Mouse (Mus musculus) inflammation-experienced regulatory T-cells, adult 6 months (primary cell): ENCODE results near the gene Olfr645. TPM values are rescaled to one million over a fixed set of nuclear protein-coding genes. Genes with fewer than 3 reads are reported as not detected.

ENCODE experiments used
- ATAC-seq: one replicate; pipeline ENCODE4 v1.8.0; 2017
- polyA plus RNA-seq, 3 experiments: library from polyadenylated mRNA; unstranded; fragments of 100-300 nt; shearing (Covaris generic); gene quantifications; one replicate each; pipeline ENCODE4 v1.2.1; 2017

Olfr645 gene
- not detected for polyA plus RNA-seq

GRCm38 (mm10) chr7:104085365-104085764 is at the start of gene Olfr645:
Olfr645 (minus strand) TSS chr7:104085465.
- ATAC-seq, result no peak

GRCm38 (mm10) chr7:104129726-104130125 is 44.5 kb upstream of the Olfr645 start, which contains the start of gene Ubqln5:
Ubqln5 (minus strand) TSS chr7:104129826.
- ATAC-seq, result no peak

- ATAC-seq, result no peak
Measured at GRCm38 (mm10) chr7:104104757-104104972, 19.4 kb upstream of the Olfr645 start, which contains the start of gene Olfr646. Olfr646 (plus strand) TSS chr7:104104873.

DNA sequence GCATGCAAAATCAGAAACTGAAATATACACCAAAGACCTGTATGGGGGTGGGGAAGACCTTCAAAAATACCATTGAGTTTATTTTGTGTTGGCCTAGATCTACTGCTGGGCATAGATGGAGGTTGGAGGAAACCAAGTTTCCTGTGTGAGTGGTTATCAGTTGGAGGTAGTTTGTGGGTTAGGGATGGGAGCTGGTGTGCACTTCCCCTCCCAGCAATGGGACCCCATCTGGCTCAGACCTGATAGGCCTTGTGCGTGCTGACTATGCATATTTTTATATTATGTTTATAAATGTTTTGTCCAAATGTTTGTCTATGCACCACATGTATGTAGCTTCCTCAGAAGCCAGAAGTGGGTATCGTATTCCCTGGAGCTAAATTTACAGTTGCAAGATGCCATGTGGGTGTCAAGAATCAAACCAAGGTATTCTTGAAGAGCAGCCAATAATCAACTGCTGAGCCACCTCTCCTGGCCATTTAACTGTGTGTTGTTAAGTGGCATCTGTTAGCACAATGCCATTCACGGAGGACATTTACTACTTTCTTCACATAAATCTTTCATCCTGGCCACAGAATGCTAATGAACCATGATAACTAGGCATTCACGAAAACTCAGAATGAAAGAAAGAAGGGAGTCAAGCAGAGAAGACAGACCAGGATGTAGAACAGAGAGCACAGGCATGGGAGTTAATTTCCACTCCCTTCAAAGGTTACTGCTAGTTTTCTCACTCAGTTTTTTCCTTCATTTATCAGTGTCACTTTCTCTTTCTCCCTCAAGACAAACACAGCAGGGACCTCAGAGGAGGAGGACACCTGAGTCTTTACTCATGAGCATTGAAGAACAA is 18.9 kb upstream of the Olfr645 start:
- ATAC-seq, result no peak

DNA sequence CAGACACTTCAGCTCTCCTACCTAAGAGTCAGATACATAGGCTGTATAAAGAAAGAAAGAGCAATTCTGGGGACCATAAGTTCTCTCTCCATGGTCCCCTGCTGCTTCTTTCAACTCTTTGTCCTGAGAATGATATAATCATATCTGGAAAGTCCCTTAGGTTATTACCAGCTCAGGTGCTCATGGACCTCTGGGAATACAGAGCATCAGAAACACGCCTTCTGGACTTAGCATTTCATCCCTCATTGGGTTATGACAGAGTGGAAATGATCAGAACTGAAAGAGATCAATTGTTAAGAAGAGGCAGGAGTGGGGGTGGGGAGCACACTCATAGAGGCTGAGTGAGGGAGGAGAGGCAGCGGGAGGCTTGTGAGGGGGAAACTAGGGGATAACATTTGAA is 13.5 kb downstream of the Olfr645 start, which contains the start of gene Olfr644:
Olfr644 (minus strand) TSS at position 101 of the 400 bp plus-strand sequence.
- no peak for ATAC-seq

DNA sequence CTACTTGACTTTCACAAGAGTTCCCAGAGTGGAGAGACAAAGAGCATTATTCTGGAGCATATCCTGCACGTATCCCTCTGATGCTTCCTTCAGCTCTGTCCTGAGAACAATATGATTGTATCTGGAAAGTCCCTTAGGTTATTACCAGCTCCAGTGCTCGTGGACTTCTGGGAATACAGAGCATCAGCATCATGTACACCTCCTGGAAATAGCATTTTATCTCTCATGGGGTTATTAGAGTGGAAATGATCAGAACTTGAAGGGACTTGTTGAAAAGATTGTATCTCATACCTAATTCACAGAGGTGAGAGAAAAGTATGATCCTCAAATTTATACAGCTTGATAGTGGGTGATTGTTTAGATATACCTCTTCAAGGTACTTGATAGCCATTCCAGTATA is 23.9 kb downstream of the Olfr645 start, which contains the start of gene 4930516K23Rik:
4930516K23Rik (minus strand) TSS at position 101 of the 400 bp plus-strand sequence.
- ATAC-seq, result no peak

DNA sequence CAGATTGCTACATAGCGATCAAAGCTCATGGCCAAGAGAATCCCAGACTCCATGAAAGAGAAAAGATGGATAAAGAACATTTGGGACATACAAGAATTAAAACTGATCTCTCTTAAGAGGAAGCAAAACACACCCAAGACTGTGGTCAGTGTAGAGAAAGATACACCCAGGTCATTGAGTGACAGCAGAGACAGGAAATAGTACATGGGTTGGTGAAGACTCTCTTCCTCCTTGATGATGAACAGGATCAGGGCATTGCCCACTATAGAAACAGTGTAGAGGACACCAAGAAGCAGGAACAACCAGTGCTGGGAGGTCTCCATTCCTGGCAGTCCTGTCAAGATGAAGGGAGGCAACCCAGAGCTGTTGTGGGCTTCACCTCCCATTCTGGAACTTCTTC is 26.1 kb downstream of the Olfr645 start:
- no peak for ATAC-seq

DNA sequence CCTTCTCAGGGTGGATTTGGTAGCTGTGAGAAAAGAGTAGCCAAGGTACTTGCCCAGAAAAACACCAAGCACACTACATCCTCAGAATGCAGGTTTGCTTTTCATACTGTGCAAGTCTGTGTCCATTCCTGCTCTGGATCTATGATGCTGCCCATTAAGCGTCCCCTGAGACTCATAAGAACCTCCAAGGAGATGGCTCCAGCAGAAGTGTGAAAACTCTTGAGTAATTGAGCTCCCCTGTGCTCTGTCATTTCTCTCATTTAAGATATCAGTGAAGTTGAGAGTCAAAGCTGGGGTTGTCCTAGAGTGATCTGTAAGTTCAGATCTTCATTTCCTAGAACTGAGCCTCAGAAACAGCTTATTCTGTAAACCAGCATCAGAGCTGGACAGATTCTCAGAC is 32.7 kb downstream of the Olfr645 start, which contains the start of gene Olfr642:
Olfr642 (minus strand) TSS at position 101 of the 400 bp plus-strand sequence.
- no peak for ATAC-seq

GRCm38 (mm10) chr7:104050745-104051144 is 34.5 kb downstream of the Olfr645 start:
- ATAC-seq, result no peak

DNA sequence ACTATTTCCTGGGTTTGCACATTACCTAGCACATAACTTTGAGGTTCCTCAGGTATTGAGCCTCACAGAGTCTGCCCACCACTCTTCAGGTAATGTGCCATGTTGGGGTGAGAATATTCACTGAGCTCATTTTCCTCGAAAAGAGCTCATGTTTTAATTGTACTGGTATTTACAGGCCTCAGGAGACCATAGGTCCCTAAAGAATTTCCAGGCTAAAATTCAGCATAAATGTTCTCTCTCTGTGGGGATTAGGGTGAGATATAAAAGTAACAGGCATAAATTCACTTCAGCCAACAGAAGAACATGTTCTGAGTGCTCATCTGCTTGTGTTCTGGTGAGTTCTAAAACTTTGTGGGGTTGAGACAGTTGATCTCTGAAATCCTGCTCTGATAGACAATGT is 50.1 kb downstream of the Olfr645 start, which contains the start of gene Olfr641:
Olfr641 (plus strand) TSS at position 301 of the 400 bp plus-strand sequence.
- no peak for ATAC-seq

Other genes with a start within 250 kb of the Olfr645 start
- not detected for gene Hbb-bh2, start 244.9 kb downstream of the Olfr645 start, polyA plus RNA-seq
- gene Hbb-bh1, start 242.3 kb downstream of the Olfr645 start, polyA plus RNA-seq, result not detected
- gene Hbb-y, start 232.2 kb downstream of the Olfr645 start, polyA plus RNA-seq, result not detected
- gene Olfr66, start 199.2 kb downstream of the Olfr645 start, polyA plus RNA-seq, result not detected
- not detected for gene Olfr64, start 191.0 kb downstream of the Olfr645 start, polyA plus RNA-seq
- not detected for gene Olfr65, start 182.0 kb downstream of the Olfr645 start, polyA plus RNA-seq
- gene Olfr631, start 156.6 kb downstream of the Olfr645 start, polyA plus RNA-seq, result not detected
- not detected for gene Olfr632, start 151.1 kb downstream of the Olfr645 start, polyA plus RNA-seq
- gene Olfr633, start 141.0 kb downstream of the Olfr645 start, polyA plus RNA-seq, result not detected
- gene Olfr635, start 114.3 kb downstream of the Olfr645 start, polyA plus RNA-seq, result under 1 TPM in 1 of 3 experiments, not detected in 2; 0.07 TPM
- gene Olfr638, start 86.7 kb downstream of the Olfr645 start, polyA plus RNA-seq, result not detected
- gene Olfr639, start 68.2 kb downstream of the Olfr645 start, polyA plus RNA-seq, result not detected
- gene Olfr640, start 59.9 kb downstream of the Olfr645 start, polyA plus RNA-seq, result not detected
- gene Olfr641, start 50.0 kb downstream of the Olfr645 start, polyA plus RNA-seq, result not detected
- not detected for gene Olfr642, start 32.8 kb downstream of the Olfr645 start, polyA plus RNA-seq
- not detected for gene 4930516K23Rik, start 24.0 kb downstream of the Olfr645 start, polyA plus RNA-seq
- gene Olfr644, start 13.6 kb downstream of the Olfr645 start, polyA plus RNA-seq, result not detected
- not detected for gene Olfr646, start 19.4 kb upstream of the Olfr645 start, polyA plus RNA-seq
- gene Ubqln5, start 44.4 kb upstream of the Olfr645 start, polyA plus RNA-seq, result not detected
- not detected for gene Olfr643, start 51.9 kb upstream of the Olfr645 start, polyA plus RNA-seq
- gene Ubqln3, start 57.8 kb upstream of the Olfr645 start, polyA plus RNA-seq, result not detected
- gene Ubqlnl, start 65.1 kb upstream of the Olfr645 start, polyA plus RNA-seq, result not detected
- gene Olfm5, start 79.4 kb upstream of the Olfr645 start, polyA plus RNA-seq, result not detected
- under 1 TPM; 0.20 to 0.50 (median 0.25) TPM for gene Olfr648, start 97.9 kb upstream of the Olfr645 start, polyA plus RNA-seq
- gene Olfr649, start 110.5 kb upstream of the Olfr645 start, polyA plus RNA-seq, result not detected
- 1 to 10 TPM in 2 of 3 experiments, not detected in 1; 1.4 to 2.2 TPM for gene Trim6, start 133.3 kb upstream of the Olfr645 start, polyA plus RNA-seq
- gene Trim34a, start 159.0 kb upstream of the Olfr645 start, polyA plus RNA-seq, result 10 to 100 TPM; 50.1 to 60.0 (median 60.0) TPM
- 10 to 100 TPM; 24.5 to 43.4 (median 41.7) TPM for gene Trim5, start 202.6 kb upstream of the Olfr645 start, polyA plus RNA-seq
- 100 to 1,000 TPM; 110 to 206 (median 165) TPM for gene Trim12a, start 230.0 kb upstream of the Olfr645 start, polyA plus RNA-seq
- 1 to 10 TPM in 2 of 3 experiments, under 1 TPM in 1; 0.57 to 2.0 (median 1.7) TPM for gene Trim34b, start 244.0 kb upstream of the Olfr645 start, polyA plus RNA-seq